Mouse (Mus musculus) frontal cortex, postnatal 10 days (tissue): ENCODE data around the gene Otulin.
A peak's percentile ranks its signal among the peaks of the same experiment; 100 is the strongest.

Source experiments
- DNase-seq, 2 experiments: peaks; one replicate each; pipeline ENCODE4 v3.0.0; 2022; ENCODE audit warnings: low spot score in 2 of 2, mixed read lengths in 1 of 2

Gene Otulin

DNA sequence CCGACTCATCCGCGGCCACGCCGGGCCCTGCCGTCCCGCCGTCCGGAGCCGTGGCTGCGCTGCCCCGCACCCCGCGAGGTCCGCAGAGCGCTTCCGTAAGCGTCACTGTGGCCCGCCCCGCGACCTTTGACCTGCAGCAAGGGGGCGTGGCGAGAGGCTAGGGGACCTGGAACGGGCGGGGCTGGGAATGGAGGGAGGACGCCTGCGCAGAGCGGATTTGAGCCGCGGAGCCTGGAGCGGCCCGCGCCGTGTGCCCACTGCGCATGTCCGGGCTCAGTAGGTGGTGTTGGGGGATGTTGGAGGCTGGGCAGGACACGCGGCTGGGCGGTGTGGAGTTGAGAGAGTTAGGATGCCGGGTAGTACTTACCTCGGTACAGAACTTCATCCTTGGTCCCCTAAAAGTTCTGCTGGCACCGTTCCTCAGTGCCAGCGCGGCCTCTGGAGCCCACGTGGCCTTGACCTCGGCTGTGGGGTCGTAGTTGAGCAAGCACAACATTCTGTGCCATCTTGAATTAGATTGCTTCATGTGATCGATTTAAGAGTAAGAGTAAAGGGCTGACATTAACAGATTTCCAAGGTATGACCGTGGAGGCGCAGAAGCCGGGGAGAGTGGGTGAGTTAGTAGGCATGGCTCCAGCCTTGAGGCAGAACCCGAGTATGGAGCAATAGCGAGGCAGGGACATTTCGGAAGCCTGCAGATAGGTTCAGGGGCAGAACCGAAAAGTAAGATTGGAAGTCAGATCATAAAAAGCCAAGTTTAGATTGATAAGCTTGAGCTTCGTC, at the start of gene Otulin:
Gene Otulin, minus strand, starts transcription at position 93 of the 783 bp plus-strand sequence.
- peak; percentile 95 to 98 for DNase-seq

DNA sequence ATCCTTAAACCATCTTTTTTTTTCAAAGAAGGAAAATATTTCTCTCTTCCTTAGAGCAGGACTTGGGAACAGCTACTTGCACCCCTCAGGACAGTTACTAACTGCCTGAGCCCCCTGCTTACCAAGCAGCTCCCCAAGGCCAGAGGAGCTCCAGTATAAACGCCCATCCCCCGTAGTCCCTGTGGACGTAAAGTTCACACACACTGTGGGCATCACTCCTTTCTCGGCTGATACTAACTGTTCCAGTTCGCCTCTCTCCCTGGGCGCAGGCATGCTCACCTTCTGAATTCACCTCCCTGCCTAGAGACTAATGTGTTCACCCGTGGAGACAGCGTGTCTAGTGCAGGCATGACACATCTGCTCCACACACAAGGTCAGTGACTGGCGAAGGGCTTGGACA, 48.0 kb upstream of the Otulin start:
- no peak for DNase-seq

DNA sequence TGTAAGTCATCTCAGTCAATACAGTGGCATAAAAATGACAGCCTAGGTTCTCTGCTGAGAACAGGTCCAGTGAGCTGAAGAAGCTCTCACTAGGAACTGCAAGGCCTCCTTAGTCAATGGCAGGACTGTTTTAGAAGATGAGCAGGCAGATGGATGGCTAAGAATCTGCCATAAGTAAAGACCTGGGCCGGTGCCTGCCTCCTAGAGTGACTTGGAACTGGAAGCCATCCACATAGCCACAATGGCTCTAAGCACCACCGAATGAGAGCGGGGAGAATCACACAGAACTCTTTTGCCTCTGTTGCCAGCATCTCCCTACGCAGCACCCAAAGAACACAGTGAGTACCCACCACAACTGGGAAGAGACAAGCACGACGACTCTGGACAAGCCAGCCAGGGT, 47.3 kb upstream of the Otulin start:
- DNase-seq, result no peak

DNA sequence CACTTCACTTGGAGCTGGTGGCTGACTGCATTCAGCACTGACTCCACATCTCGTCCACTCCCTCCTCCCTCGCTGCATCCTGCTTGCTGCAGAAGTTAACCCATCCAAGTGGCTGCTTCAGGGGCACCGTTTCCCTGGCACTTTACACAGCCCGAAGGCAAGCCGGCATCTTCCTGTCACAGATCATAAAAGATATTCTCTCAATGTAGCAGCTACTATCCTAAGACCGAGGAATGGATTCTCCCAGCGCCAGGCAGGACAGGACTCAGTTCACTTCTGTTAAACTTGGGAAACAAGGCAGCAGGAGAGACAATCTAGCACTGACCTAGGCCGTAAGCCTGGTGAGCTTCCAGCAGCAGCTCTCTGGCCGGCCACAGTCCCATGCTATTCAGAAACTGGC, 45.7 kb upstream of the Otulin start:
- DNase-seq, result no peak

DNA sequence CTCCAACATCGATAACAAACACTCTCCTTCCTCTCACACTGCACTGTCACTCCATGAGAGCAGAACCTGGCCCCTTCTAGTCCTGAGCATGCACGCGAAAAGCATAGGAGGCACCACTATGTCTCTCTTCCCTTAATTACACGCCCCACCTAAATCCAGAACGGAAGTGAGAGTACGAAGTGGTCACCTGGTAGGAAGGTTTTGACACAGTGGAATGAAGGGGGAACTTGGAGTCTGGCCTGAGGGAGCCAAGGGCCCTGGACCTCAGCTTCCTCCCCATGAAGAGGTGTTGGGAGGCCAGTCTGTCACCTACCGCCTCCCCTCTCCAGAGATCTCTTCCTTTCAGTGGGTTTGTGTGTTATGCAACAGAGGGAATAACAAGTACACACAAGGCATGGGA, 44.6 kb upstream of the Otulin start:
- DNase-seq, result no peak

DNA sequence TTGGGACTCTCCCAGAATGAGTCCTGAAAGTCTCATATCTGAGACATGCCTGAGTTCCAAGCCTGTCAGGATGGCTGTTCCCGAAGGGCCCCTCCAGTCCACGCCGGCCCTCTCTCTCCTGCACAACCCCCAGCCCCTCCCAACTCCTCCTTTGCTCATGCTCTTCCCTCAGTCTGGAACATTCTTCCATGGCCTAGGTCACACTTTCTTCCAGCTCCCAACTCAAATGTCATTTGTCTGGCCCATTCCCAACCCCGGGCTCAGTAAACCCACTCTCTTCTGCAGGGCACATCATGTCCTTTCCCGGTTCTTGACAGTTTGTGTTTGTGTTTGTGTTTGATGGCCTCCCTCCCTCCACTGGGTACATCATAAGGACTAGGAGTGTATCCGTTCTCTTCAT, 43.5 kb upstream of the Otulin start:
- no peak for DNase-seq

DNA sequence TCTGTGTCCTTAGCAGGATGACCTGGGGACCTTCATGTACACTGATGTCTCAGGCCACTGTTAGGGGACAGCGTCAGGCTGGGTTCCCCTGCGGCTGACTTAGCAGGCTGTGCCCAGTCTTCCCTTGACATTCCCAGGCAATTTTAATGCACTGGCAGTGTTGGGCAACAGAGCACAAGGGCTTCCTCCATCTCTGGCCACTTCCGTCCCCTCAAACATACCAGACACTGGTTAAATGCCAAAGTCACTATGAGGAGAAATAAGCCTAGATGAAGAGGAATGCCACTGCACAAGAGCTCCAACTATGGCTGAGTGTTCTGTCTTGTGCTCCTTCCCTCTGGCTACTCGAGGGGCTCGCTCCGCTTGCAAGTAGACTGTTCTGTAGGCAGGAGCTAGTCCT, 42.7 kb upstream of the Otulin start:
- DNase-seq, result no peak

DNA sequence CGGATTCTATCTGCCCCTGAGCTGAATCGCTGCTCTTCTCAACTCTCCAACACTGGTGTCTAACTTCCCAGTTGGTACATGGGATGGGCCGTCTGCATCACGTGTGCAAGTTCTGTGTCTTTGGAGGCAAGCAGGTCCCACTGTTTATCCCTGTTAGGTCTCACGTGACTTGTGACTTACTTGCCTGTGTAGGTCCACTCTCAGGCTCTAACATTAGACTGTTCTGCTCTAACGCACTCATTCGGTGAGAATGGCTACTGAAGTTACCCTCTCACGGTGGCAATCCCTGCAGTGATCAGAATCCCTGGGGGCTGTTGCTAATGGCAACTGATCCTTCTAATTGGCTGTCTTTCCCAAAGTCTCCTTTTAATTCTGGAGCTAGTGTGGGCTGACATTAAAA, 41.8 kb upstream of the Otulin start:
- no peak for DNase-seq

DNA sequence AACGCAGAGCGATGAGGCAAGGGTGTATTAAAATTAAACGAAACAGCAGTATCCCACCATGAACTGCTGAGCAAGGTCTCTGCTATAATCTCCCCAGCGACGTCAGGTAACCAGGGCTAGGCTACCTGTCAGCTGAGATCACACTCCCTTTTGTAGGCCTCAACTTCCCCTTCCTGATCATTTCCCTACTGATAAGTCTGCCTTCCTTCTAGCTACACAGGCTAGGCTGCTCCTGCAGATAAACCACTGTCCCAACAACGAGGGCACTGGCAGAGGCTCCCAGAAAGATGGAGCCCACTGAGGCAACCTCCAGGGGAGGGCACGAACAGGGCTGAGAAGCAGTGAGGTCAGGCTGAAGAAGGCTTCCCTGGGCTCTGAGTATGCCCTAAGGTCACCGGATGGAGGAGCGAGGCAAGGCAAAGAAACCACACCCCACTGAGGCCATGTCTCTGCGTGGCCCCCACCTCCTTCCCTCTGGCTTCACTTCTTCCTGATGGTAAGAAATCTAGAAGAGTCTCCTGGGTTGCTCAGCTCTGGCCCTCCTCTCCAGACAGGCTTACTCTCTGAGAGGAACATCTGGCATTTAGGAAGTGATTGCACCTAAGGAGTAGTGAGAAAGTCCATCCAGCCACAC, 41.2 kb upstream of the Otulin start:
- DNase-seq, result no peak

DNA sequence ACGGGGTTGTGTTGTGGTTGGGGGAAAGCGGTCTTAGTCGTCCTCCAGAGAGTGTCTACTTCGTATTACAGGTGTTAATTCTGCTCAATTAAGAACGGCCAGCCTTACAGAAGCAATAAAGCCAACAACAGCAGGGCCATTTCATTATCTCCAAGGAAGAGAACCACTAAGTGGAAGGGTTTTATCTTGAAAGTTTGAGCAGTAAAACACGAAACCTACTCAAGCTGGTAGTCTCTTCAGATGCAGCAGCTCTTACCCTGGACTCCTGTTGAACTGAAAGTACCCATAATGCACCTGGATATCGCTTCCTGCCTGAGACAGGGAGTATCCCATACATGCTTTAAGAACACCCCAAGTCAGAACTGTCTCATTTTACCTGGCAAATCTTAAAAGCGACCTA, 40.2 kb upstream of the Otulin start:
- no peak for DNase-seq

DNA sequence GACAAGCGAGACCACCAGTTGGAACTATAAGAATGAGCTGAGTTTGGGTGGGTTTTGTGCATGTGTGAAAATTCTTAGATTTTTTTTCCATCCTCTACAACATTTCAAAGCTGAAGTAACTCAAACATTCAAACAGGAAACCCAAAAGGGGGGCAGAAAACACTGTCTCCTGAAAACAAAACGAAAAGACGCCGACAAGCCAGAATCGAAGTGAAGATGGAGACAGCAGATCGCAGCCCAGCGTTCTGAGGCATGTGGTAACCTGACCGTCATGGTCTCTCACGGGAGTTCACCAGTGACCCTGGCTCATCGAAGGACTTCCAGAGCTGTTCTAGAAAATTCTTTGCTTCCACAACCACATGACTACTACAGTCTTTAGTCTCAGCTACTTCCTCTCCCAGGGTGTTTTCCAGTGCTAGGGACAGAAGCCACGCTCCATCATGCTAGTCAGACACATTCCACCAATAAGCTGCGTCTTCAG, 39.5 kb upstream of the Otulin start:
- no peak for DNase-seq

DNA sequence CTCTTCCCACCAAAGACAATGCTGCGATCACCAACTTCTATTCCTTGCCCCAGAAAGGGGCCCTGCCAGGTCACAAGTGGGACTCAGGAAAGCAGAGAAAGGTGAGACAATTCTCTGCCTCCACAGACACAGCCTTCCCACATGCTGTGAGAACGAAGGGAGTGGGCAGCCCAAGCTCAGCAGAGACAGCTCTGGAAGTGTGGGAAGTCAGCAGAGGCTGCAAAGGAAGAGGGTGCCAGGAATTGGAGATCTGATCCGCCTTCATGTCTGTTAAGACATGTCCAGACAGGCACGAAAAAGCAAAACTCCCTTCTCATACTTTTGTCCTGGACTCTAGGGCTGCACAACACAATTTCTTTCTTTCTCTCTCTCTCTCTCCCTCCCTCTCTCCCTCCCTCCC, 38.8 kb upstream of the Otulin start:
- DNase-seq, result no peak

DNA sequence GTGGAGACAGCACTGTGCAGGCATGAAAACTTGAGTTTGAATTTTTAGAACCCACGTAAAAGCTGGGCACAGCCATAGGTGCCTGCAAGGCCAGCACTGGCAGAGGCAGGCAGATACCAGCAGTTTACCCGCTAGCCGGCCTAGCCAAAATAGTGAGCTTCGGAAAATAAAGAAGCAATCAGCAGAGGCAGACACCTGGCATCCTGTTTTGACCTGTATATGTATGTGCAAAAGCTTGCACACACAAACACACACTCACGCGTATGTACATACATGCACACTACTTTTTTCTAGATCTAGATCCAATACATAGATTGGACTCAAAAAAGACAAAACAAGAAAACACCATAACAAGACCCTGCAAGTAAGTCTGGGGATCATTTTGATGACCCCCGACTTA, 38.1 kb upstream of the Otulin start:
- DNase-seq, result no peak

DNA sequence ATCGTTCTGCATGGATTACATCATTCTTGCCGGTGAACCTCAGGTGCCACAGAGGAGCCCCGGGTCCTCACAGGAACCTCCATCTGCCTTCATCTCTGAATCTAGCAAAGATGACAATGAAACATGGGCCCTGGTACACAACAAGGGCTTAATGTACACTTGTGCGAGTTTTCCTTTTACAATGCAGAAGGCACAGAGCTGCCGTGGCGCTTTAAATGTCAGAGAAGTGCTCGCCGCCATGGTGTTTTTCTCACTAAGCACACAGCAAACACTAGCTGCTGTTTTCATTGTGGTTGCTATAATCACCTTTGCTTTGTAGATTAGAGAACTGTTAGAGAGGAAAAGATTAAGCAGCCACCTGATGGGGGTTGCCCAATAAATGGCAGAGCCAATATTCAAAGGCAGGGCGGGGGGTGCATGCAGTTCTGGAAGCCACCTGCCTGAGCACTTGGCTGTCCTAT, 37.5 kb upstream of the Otulin start:
- DNase-seq, result no peak

DNA sequence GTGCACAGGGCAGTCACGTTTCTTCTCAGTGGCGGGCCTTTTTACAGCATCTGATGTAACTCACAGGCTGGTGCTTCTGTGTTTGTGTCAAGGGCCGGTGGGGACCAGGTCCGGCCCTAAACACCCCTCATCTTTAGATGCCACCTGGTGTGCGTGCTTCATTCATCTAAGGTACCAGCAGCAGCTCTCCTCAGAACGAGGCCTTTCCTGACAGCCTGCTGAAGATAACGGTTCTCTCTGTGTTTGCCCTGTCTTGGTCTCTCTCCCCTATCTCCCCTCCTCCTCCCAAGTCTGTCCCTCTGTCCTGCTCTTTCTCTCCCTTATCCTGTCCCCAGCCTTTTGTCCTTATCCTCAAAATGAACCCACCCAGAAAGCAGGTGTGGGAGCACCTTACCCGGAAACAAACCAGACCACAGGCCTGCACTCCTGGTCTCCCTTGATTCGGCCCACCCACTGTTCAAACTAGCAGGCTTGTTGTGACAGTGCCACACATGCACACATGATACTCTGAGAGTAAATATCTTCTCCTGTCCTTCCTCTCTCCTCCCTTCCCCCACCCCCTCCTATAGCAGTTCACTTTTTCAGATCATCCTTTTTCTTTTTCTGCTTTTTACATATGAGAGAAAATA, 36.5 kb upstream of the Otulin start:
- no peak for DNase-seq

DNA sequence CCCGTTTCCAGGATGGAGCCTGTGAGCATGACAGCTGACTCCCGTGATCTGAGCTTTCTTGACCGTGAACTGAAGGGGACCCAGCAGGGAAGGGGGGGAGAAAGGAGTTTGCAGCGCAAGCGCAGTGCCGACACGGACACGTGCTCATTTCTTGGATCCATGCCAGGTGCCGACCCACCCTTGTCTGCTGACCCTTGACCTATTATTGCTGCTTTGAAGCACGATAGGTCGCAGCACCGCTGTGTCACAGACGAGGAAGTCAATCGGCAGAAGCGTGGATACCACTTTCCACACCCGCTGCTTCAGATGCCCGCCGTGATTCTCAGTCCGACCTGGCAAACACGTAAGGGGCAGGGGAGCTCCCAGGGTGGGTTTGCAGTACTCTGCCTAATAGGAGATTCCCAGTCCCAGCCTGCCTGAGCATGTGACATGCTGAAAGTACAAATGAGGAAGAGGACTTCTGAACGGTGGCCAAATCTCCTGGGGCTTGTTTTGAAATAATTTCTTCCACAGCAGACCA, 35.0 kb upstream of the Otulin start:
- peak in 1 of 2 experiments; percentile 31 for DNase-seq

DNA sequence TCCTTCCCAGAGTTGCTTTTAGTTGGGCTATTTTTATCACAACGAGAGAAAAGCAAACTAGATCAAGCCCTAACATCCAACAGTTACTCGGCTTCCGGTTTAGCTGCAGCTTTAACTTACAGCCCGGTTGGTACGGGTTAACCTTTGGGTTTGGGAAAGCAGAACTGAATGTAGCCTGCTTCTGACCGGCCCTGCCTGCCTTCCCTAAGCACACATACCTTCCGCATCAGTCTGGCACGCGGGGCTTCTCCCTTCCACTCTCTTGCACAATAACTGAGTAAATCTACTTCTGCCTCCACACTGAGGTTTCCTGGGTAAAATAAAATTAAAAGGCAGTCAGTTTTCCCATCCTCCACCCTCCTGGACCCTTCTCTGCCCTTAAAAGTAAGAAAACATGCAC, 33.6 kb upstream of the Otulin start:
- no peak for DNase-seq

DNA sequence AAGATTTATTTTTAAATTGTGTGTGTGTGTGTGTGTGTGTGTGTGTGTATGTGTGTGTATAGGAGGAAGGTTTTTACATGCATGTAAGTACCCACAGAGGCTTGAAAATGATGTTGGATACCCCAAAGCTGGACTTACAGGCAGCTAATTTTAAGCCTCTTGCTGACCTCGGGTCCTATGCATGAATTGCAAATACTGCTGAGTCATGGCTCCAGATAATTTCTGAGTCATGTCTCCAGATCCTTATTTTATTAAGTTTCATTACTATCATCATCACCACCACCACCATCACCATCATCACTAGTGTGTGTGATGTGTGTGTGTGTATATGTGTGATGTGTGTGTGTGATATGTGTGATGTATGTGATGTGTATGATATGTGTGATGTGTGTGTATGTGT, 32.2 kb upstream of the Otulin start:
- DNase-seq, result no peak

DNA sequence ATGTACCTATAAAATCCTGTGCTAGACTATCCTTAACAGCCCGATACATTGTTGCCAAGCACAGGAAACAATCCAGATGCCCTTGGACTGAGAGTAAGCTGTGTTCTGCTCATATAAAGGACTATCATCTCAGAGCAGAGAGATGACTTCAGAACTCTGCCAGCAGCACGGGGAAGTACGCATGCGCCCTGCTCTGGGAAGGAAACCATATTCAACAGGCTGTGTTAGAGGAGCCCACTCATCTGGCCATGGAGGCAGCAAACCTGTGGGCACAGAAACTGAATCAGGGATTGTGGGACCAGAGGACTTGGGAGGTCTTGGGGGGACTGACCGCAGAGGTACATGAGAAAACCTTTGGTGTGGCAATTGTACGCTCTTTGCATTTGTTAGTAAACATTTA, 31.2 kb upstream of the Otulin start:
- no peak for DNase-seq

DNA sequence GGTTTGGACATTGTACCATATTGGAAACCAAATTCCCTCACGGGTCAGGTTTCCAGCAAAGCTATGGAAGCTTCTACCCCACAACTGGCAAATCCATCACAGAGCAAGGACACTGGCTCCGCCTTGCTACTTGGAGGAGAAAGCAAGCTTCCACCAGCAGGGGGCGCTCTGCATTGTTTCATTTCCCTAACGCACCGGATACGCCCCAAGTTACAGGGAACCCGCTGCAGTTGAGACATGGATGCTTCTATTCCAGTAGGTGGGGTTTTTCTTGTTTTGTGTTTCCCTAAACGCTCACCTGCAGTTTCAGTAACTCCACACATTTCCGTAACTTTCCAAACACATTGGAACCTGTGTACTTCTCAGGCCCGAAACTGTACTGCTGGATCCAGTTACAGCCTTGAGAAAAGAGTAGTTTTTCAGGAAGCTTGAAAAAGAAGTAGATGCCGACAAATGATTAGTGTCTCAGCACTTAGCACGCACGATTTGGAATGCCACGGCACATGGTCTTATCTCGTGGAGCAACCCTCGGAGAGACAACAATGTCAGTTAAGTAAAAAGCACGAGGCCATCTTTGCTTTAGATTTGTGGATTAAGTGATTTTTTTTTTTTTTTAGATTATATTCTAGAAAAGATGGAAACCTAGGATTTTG, 29.2 kb upstream of the Otulin start:
- DNase-seq, result peak; percentile 54 to 80

DNA sequence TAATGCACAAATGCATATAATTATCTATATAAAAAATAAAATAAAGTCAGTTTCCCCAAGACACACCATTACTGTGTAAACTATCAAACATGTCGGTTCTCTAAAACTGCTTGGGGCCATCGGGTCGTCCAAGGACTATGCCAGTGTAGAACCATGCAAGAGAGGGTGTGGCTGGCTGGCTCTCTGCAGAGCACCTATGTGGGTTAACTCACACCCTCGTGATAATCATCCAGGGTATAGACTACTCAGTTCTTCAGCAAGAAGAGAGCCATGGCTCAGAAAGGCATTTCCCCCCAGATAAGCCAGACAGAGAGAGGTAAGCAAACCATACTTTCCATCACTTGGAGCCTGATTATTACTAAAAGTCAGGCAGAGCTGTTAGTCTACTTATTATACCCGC, 28.6 kb upstream of the Otulin start:
- no peak for DNase-seq

DNA sequence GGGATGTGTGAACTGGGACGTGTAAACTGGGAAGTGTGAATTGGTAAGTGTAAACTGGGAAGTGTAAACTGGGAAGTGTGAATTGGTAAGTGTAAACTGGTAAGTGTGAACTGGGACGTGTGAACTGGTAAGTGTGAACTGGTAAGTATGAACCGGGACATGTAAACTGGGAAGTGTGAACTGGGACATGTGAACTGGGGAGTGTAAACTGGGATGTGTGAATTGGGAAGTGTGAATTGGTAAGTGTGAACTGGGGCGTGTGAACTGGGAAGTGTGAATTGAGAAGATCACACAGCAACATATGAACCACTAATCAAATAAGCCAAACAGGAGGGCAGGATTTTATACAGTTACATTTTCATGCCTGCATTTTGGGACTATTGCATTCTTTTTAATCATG, 27.9 kb upstream of the Otulin start:
- DNase-seq, result no peak
